Comparison of ENCODE assay signal across 17 mouse cellular contexts in genomic region chr10:18681385-18681954, GRCm38 (mm10).
A peak's percentile ranks its signal among the peaks of the same experiment; 100 is the strongest.
DNase-seq lines count a peak whose midpoint lies in the region; ATAC-seq and TF ChIP-seq lines count a peak whose summit lies in the region.
"Had no signal": no experiment of that assay in that cellular context is flagged by ENCODE, and none has a peak within 500 bp of the region (broad histone marks: within the 10 kb centered on the region; RNA-seq: fewer than 3 reads in every experiment).

No protein-coding gene starts in this region.

- DNase-seq in cerebellum, adult 9-11 months: no peak
- DNase-seq in kidney, postnatal 4 days: no peak
- no peak for DNase-seq in neural tube, embryonic 10.5 days (ENCODE audit: extremely low spot score, low spot score)
- DNase-seq in stomach, postnatal 0 days (ENCODE audit: low spot score): no peak
- DNase-seq: cerebellum, adult 11 months; heart, postnatal 36 days; thymus, adult 18-20 months had no signal

- H3K36me3 ChIP-seq in kidney, embryonic 16.5 days (ENCODE audit: insufficient read depth, low read length): no peaks in the 10 kb centered on the region
- peaks cover 3% of the 10 kb centered on the region; the same call in 1 of the 2 replicates for H3K36me3 ChIP-seq in neural tube, embryonic 13.5 days
- no peaks in the 10 kb centered on the region for H3K36me3 ChIP-seq in stomach, postnatal 0 days (ENCODE audit: control insufficient read depth, insufficient read depth, low read length)
- H3K36me3 ChIP-seq in forebrain, embryonic 15.5 days: peaks cover 2% of the 10 kb centered on the region; the same call in 1 of the 2 replicates
- H3K36me3 ChIP-seq: G1E; heart, embryonic 13.5 days had no signal

- WGBS in kidney, embryonic 16.5 days: 63% methylated on average over 2 of the region's 2 CpGs
- 68% methylated on average over 2 of the region's 2 CpGs for WGBS in neural tube, embryonic 13.5 days
- WGBS in stomach, postnatal 0 days: 77% methylated on average over 2 of the region's 2 CpGs
- WGBS in forebrain, embryonic 15.5 days: 88% methylated on average over 2 of the region's 2 CpGs

- no peak for TF ChIP-seq CTCF in stomach, postnatal 0 days (IDR thresholded peaks at IDR 0.05; ENCODE audit: low read depth)

- ATAC-seq in cerebellum, adult (ENCODE audit: insufficient number of reproducible peaks, low FRiP score, low TSS enrichment): peak; percentile 51; the same call in 1 of the 2 replicates
- peak; percentile 51; the same call in 1 of the 2 replicates for ATAC-seq in kidney, embryonic 16.5 days (ENCODE audit: low FRiP score, low TSS enrichment)
- ATAC-seq in neural tube, embryonic 13.5 days (ENCODE audit: low read depth): peak; percentile 75; the same call in 1 of the 2 replicates
- no peak for ATAC-seq in stomach, postnatal 0 days (ENCODE audit: low FRiP score, low TSS enrichment)
- ATAC-seq in forebrain, embryonic 15.5 days (replicated peaks): no peak
- ATAC-seq: CD4-positive, CD25-positive, alpha-beta regulatory T cell, adult 4 months; forebrain, embryonic 14.5 days had no signal

- H3K4me1 ChIP-seq in kidney, embryonic 16.5 days (ENCODE audit: insufficient read depth, low read length): peaks cover 16% of the 10 kb centered on the region; the same call in 1 of the 2 replicates
- H3K4me1 ChIP-seq in neural tube, embryonic 13.5 days (replicated peaks): peaks cover 3% of the 10 kb centered on the region; the same call in 1 of the 2 replicates
- H3K4me1 ChIP-seq in stomach, postnatal 0 days (replicated peaks; ENCODE audit: control insufficient read depth, insufficient read depth): no peaks in the 10 kb centered on the region
- no peaks in the 10 kb centered on the region for H3K4me1 ChIP-seq in forebrain, embryonic 15.5 days

- no peak overlapping the region for H3K4me2 ChIP-seq in kidney, embryonic 16.5 days (replicated peaks; ENCODE audit: low read depth, low read length)
- H3K4me2 ChIP-seq in neural tube, embryonic 13.5 days: no peak overlapping the region
- H3K4me2 ChIP-seq in stomach, postnatal 0 days (replicated peaks; ENCODE audit: low read depth): no peak overlapping the region
- no peak overlapping the region for H3K4me2 ChIP-seq in forebrain, embryonic 15.5 days (replicated peaks)
- H3K4me2 ChIP-seq: heart, embryonic 13.5 days had no signal

- TF ChIP-seq EP300 in stomach, postnatal 0 days (optimal IDR thresholded peaks at IDR 0.05): no peak

- H3K4me3 ChIP-seq in kidney, embryonic 16.5 days (ENCODE audit: low read length): no peak overlapping the region
- no peak overlapping the region for H3K4me3 ChIP-seq in neural tube, embryonic 13.5 days
- H3K4me3 ChIP-seq in stomach, postnatal 0 days (ENCODE audit: low read depth, low read length): no peak overlapping the region
- no peak overlapping the region for H3K4me3 ChIP-seq in forebrain, embryonic 15.5 days
- H3K4me3 ChIP-seq: erythroblast, embryonic 14.5 days; heart, embryonic 13.5 days had no signal

- no peaks in the 10 kb centered on the region for H3K9me3 ChIP-seq in kidney, embryonic 16.5 days (ENCODE audit: low read length)
- no peaks in the 10 kb centered on the region for H3K9me3 ChIP-seq in neural tube, embryonic 13.5 days
- no peaks in the 10 kb centered on the region for H3K9me3 ChIP-seq in stomach, postnatal 0 days (ENCODE audit: control insufficient read depth, low read length)
- no peaks in the 10 kb centered on the region for H3K9me3 ChIP-seq in forebrain, embryonic 15.5 days
- H3K9me3 ChIP-seq: G1E had no signal

- peak overlapping the region; percentile 89 for H3K27ac ChIP-seq in kidney, embryonic 16.5 days (ENCODE audit: low read length)
- no peak overlapping the region for H3K27ac ChIP-seq in neural tube, embryonic 13.5 days (replicated peaks)
- peak overlapping the region; percentile 67; the same call in 1 of the 2 replicates for H3K27ac ChIP-seq in stomach, postnatal 0 days (replicated peaks)
- no peak overlapping the region for H3K27ac ChIP-seq in forebrain, embryonic 15.5 days (replicated peaks)
- H3K27ac ChIP-seq: heart, embryonic 13.5 days; liver, embryonic 14.5 days had no signal

- H3K27me3 ChIP-seq in kidney, embryonic 16.5 days (ENCODE audit: insufficient read depth, low read length): no peaks in the 10 kb centered on the region
- no peaks in the 10 kb centered on the region for H3K27me3 ChIP-seq in neural tube, embryonic 13.5 days
- H3K27me3 ChIP-seq in stomach, postnatal 0 days (ENCODE audit: control insufficient read depth, insufficient read depth, low read length): no peaks in the 10 kb centered on the region
- H3K27me3 ChIP-seq in forebrain, embryonic 15.5 days: no peaks in the 10 kb centered on the region
- H3K27me3 ChIP-seq: heart, embryonic 13.5 days had no signal

- no peak overlapping the region for H3K9ac ChIP-seq in kidney, embryonic 16.5 days (replicated peaks; ENCODE audit: low read length)
- H3K9ac ChIP-seq in neural tube, embryonic 13.5 days: no peak overlapping the region
- H3K9ac ChIP-seq in stomach, postnatal 0 days (ENCODE audit: low read length): no peak overlapping the region
- no peak overlapping the region for H3K9ac ChIP-seq in forebrain, embryonic 15.5 days (replicated peaks)
- H3K9ac ChIP-seq: heart, embryonic 13.5 days; liver, embryonic 14.5 days had no signal

Comparison
In these comparisons a context has a peak if more than half of its experiments do, and no peak if none do; other contexts are left out.
1. ATAC-seq: peak in cerebellum, adult (single experiment), kidney, embryonic 16.5 days (single experiment) and neural tube, embryonic 13.5 days (single experiment); none in stomach, postnatal 0 days (single experiment) and forebrain, embryonic 15.5 days (single experiment).
2. H3K27ac ChIP-seq: peak in kidney, embryonic 16.5 days (single experiment) and stomach, postnatal 0 days (single experiment); none in neural tube, embryonic 13.5 days (single experiment) and forebrain, embryonic 15.5 days (single experiment).